Mouse (Mus musculus) ES-Bruce4 (cell line): ENCODE measurements around the gene Me3. TPM values are rescaled to one million over a fixed set of nuclear protein-coding genes. Genes with fewer than 3 reads are reported as not detected.

ENCODE experiments used
- H3K27ac ChIP-seq: 2 replicates; pipeline ENCODE4 v1.5.1; 2012; ENCODE audit warnings: low read length, inconsistent platforms; ENCODE audit not compliant: insufficient read depth
- H3K27me3 ChIP-seq: 2 replicates; pipeline ENCODE4 v1.6.1; 2012; ENCODE audit warnings: mild to moderate bottlenecking, low read length, inconsistent platforms; ENCODE audit not compliant: control insufficient read depth, poor library complexity, insufficient read depth, severe bottlenecking
- H3K36me3 ChIP-seq: 2 replicates; pipeline ENCODE4 v1.6.1; 2012; ENCODE audit warnings: inconsistent platforms, mild to moderate bottlenecking, low read length, moderate library complexity; ENCODE audit not compliant: control insufficient read depth, poor library complexity, insufficient read depth, severe bottlenecking
- H3K4me1 ChIP-seq: one replicate; pipeline ENCODE4 v1.8.1; 2011; ENCODE audit warnings: low read length; ENCODE audit not compliant: control insufficient read depth, insufficient read depth
- H3K4me3 ChIP-seq: 2 replicates; pipeline ENCODE4 v1.5.1; 2011; ENCODE audit warnings: low read depth, mild to moderate bottlenecking, low read length
- H3K9ac ChIP-seq: 2 replicates; pipeline ENCODE4 v1.6.1; 2012; ENCODE audit warnings: low read depth, mild to moderate bottlenecking, inconsistent platforms; ENCODE audit not compliant: poor library complexity, severe bottlenecking
- H3K9me3 ChIP-seq: replicated peaks from 2 replicates; pipeline ENCODE4 v1.6.1; 2012; ENCODE audit warnings: mild to moderate bottlenecking, low read length, inconsistent platforms; ENCODE audit not compliant: control insufficient read depth, poor library complexity, insufficient read depth, severe bottlenecking
- CTCF ChIP-seq: IDR thresholded peaks from one replicate; pipeline ENCODE4 v1.8.1; 2011; ENCODE audit warnings: low read depth, low read length
- EP300 ChIP-seq: IDR thresholded peaks from 2 replicates; pipeline ENCODE4 v1.6.1; 2011; ENCODE audit warnings: low read depth, low read length; ENCODE audit not compliant: insufficient read depth
- POLR2A ChIP-seq: IDR thresholded peaks from one replicate; pipeline ENCODE4 v1.8.1; 2011; ENCODE audit warnings: low read length; ENCODE audit not compliant: insufficient read depth
- polyA plus RNA-seq: library from polyadenylated mRNA; stranded (reverse); fragments of >200 nt; gene quantifications from 2 replicates; pipeline ENCODE4 v1.2.4, GENCODE M21; 2011; ENCODE audit warnings: low read depth; ENCODE audit not compliant: missing spikeins, insufficient read depth, insufficient read length

The Me3 gene
- polyA plus RNA-seq, 1 experiment, result 2.0 TPM

GRCm38 (mm10) chr7:89629006-89629405 lies 3.2 kb upstream of the Me3 start:
- no peak for TF ChIP-seq EP300
- no peak for TF ChIP-seq CTCF
- no peak for TF ChIP-seq POLR2A
- Histone ChIP-seq H3K4me3 (no peak overlapping the region), H3K4me1 (no peaks in the 10 kb centered on the region), H3K27me3 (no peaks in the 10 kb centered on the region), H3K9me3 (no peaks in the 10 kb centered on the region), H3K9ac (no peak overlapping the region), H3K27ac (no peak overlapping the region), H3K36me3 (no peaks in the 10 kb centered on the region)

GRCm38 (mm10) chr7:89629914-89630313 lies 2.3 kb upstream of the Me3 start:
- no peak overlapping the region for H3K9ac ChIP-seq
- peaks cover 2% of the 10 kb centered on the region; the same call in 1 of the 2 replicates for H3K9me3 ChIP-seq
- no peak overlapping the region for H3K27ac ChIP-seq
- H3K27me3 ChIP-seq, result no peaks in the 10 kb centered on the region; the same call in 1 of the 2 replicates
- no peak overlapping the region for H3K4me3 ChIP-seq
- no peaks in the 10 kb centered on the region for H3K36me3 ChIP-seq
- no peak for TF ChIP-seq CTCF
- H3K4me1 ChIP-seq, result no peaks in the 10 kb centered on the region

- TF ChIP-seq POLR2A, result no peak
- TF ChIP-seq CTCF, result no peak
- no peak for TF ChIP-seq EP300
- no peak overlapping the region for H3K4me3 ChIP-seq
- peaks cover 2% of the 10 kb centered on the region; the same call in 1 of the 2 replicates for H3K9me3 ChIP-seq
- H3K9ac ChIP-seq, result no peak overlapping the region
- no peak overlapping the region for H3K27ac ChIP-seq
- no peaks in the 10 kb centered on the region for H3K4me1 ChIP-seq
- no peaks in the 10 kb centered on the region; the same call in 1 of the 2 replicates for H3K27me3 ChIP-seq
- no peaks in the 10 kb centered on the region for H3K36me3 ChIP-seq
These were observed 1.4 kb upstream of the Me3 start for GRCm38 (mm10) chr7:89630796-89631195.

- Histone ChIP-seq H3K27me3 (no peaks in the 10 kb centered on the region), H3K27ac (no peak overlapping the region), H3K9me3 (no peaks in the 10 kb centered on the region), H3K9ac (no peak overlapping the region), H3K36me3 (no peaks in the 10 kb centered on the region), H3K4me1 (no peaks in the 10 kb centered on the region), H3K4me3 (no peak overlapping the region)
- TF ChIP-seq CTCF (no peak), POLR2A (no peak), EP300 (no peak)
These were observed 8.3 kb downstream of the Me3 start for GRCm38 (mm10) chr7:89640533-89640932.

- H3K4me3 ChIP-seq, result no peak overlapping the region
- no peak overlapping the region for H3K9ac ChIP-seq
- no peaks in the 10 kb centered on the region for H3K27me3 ChIP-seq
- H3K27ac ChIP-seq, result no peak overlapping the region
- H3K4me1 ChIP-seq, result no peaks in the 10 kb centered on the region
- H3K9me3 ChIP-seq, result no peaks in the 10 kb centered on the region
- TF ChIP-seq CTCF (no peak), EP300 (no peak), POLR2A (no peak)
- H3K36me3 ChIP-seq, result no peaks in the 10 kb centered on the region
These were observed 8.9 kb downstream of the Me3 start for GRCm38 (mm10) chr7:89640944-89641661.

GRCm38 (mm10) chr7:89645015-89645414 lies 12.8 kb downstream of the Me3 start:
- H3K36me3 ChIP-seq, result no peaks in the 10 kb centered on the region
- H3K27me3 ChIP-seq, result no peaks in the 10 kb centered on the region
- no peak for TF ChIP-seq EP300
- TF ChIP-seq CTCF, result no peak
- no peak for TF ChIP-seq POLR2A
- H3K9me3 ChIP-seq, result no peaks in the 10 kb centered on the region
- no peaks in the 10 kb centered on the region for H3K4me1 ChIP-seq
- no peak overlapping the region for H3K9ac ChIP-seq
- H3K27ac ChIP-seq, result no peak overlapping the region
- H3K4me3 ChIP-seq, result no peak overlapping the region
